Mouse (Mus musculus): ENCODE measurements around the gene Ero1lb. TPM values are rescaled to one million over a fixed set of nuclear protein-coding genes. Genes with fewer than 3 reads are reported as not detected.

Gene Ero1lb
- 63.0 TPM for polyA plus RNA-seq (2014; fragmentation: Illumina TruSeq; extraction: RNeasy Lipid Tissue Mini Kit (QIAGEN cat#74804))

DNA sequence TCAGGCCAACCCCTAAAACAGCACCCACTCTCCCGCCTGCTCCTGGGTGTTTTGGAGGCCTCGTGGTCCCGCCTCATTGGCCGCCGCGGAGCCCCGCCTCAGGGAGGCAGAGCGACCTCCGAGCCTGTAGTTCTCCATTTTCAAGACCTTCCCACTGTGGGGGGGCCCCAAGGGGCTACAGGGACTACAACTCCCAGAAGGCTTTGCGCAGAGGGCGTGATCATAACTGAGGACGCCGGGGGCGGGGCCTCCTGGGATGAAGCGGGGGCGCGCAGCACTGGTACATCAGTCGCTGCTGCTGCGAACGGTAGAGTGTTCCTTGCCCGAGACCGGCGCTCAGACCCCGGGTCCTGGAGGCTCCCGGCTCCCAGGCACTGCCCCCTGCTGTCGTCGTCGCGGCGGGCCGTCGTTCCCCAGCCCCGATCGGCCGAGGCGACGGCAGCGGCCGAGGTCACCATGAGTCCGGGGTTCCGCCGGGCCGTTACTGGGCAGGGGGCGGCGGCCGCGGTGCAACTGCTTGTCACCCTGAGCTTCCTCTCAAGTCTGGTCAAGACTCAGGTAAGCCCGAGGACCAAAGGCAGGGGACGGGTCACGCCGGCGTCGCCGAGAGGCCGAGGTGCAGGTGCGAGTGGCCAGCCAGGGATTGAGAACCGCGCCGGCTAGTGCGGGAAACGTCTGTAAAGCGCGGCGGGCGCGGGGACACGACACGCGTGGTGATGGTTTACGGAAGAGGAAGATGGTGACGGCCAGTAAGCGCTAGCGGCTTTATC, at the start of gene Ero1lb:
Gene Ero1lb, plus strand, starts transcription at position 254 of the 770 bp plus-strand sequence.

DNA sequence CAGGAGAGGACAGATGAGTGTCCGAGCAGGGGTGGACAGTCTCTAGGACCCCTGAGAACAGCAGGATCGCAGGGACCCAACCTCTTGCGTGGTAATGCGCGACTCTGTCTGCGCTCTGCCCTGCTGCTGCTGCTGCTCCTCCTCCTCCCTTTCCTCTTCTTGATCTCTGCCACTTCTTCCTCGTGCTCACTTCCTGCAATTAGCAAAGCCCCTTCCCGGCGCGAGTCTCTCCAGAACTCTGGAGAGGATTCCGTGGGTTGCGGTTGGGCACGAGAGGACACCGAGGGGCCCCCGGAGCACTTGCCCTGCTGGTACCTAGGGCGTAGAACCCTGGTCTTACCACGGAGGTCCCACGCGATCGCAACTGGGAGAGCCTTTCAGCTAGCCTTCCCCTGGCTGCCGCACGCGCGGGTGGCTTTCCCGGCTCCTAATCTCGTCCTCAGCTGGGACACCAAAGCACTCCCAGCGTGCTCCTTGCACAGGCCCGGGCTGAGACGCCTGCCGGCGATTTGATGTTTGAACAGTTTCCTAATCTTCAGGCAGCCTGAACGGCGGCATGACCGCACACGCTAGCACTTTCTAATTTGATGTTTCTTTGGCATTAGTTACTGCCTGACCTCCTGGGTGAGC, 45.6 kb upstream of the Ero1lb start, which contains the start of gene Edaradd:
Gene Edaradd, minus strand, starts transcription at position 484 of the 630 bp plus-strand sequence.

Other genes starting within 250 kb of the Ero1lb start
- gene Actn2, start 225.1 kb upstream of the Ero1lb start, polyA plus RNA-seq (2014; fragmentation: Illumina TruSeq; extraction: RNeasy Lipid Tissue Mini Kit (QIAGEN cat#74804)), result not detected
- 18.1 TPM for gene Heatr1, start 170.8 kb upstream of the Ero1lb start, polyA plus RNA-seq (2014; fragmentation: Illumina TruSeq; extraction: RNeasy Lipid Tissue Mini Kit (QIAGEN cat#74804))
- 69.9 TPM for gene Lgals8, start 100.9 kb upstream of the Ero1lb start, polyA plus RNA-seq (2014; fragmentation: Illumina TruSeq; extraction: RNeasy Lipid Tissue Mini Kit (QIAGEN cat#74804))
- gene Edaradd, start 45.4 kb upstream of the Ero1lb start, polyA plus RNA-seq (2014; fragmentation: Illumina TruSeq; extraction: RNeasy Lipid Tissue Mini Kit (QIAGEN cat#74804)), result 0.09 TPM
- not detected for gene Prl2c3, start 234.2 kb downstream of the Ero1lb start, polyA plus RNA-seq (2014; fragmentation: Illumina TruSeq; extraction: RNeasy Lipid Tissue Mini Kit (QIAGEN cat#74804))

Data from ovary, adult 10 weeks (tissue).